Mouse (Mus musculus): ENCODE results near the gene Rpp30.

The Rpp30 gene

GRCm38 (mm10) chr19:36129213-36129612 is 45.7 kb downstream of the Rpp30 start:
- DNase-seq: no peak

GRCm38 (mm10) chr19:36129643-36130042 is 46.1 kb downstream of the Rpp30 start:
- DNase-seq: no peak

- DNase-seq: no peak
Measured at GRCm38 (mm10) chr19:36130181-36130580, 46.7 kb downstream of the Rpp30 start.

- no peak for DNase-seq
Measured at GRCm38 (mm10) chr19:36131990-36132389, 48.5 kb downstream of the Rpp30 start.

GRCm38 (mm10) chr19:36133064-36133463 is 49.5 kb downstream of the Rpp30 start:
- no peak for DNase-seq

GRCm38 (mm10) chr19:36133731-36134130 is 50.2 kb downstream of the Rpp30 start:
- DNase-seq: no peak

- DNase-seq: no peak
Measured at GRCm38 (mm10) chr19:36143571-36143970, 60.1 kb downstream of the Rpp30 start.

- DNase-seq: no peak
Measured at GRCm38 (mm10) chr19:36148578-36148977, 65.1 kb downstream of the Rpp30 start.

- DNase-seq: no peak
Measured at GRCm38 (mm10) chr19:36150241-36151007, 66.9 kb downstream of the Rpp30 start.

Data from cerebellum, adult 18-20 months (tissue).